Mouse (Mus musculus) hematopoietic stem cell, adult 5-6 weeks (primary cell): ENCODE results near the gene Prdx6. TPM values are rescaled to one million over a fixed set of nuclear protein-coding genes. Genes with fewer than 3 reads are reported as not detected.
"Not testable (repeated sequence)": the region's sequence is repeated elsewhere in the genome, so short reads cannot be mapped to it uniquely, and the experiment has no call there.

Experiments used
- ATAC-seq, 2 experiments: fragments of 125-278 bp in 1 of 2; replicated peaks in 1 of 2; 2 replicates each; pipeline ENCODE4 v1.8.0; 2016 to 2017; ENCODE audit warnings: inconsistent platforms in 2 of 2, mild to moderate bottlenecking in 2 of 2, moderate number of reproducible peaks in 2 of 2, low read depth in 1 of 2, moderate TSS enrichment in 1 of 2; ENCODE audit not compliant: low FRiP score in 2 of 2, poor library complexity in 2 of 2, severe bottlenecking in 2 of 2, insufficient read depth in 1 of 2, low TSS enrichment in 1 of 2
- total RNA-seq: library from RNA; stranded (forward); fragments of 172-1452, 232-1000 nt; gene quantifications from 2 replicates; pipeline ENCODE4 v1.2.3, GENCODE M21; 2017

Prdx6 gene
- total RNA-seq, 1 experiment from 2014 or later = 432 TPM

GRCm38 (mm10) chr1:161196364-161196763 lies 54.7 kb downstream of the Prdx6 start:
- not testable (repeated sequence) for ATAC-seq

GRCm38 (mm10) chr1:161195541-161196351 lies 55.3 kb downstream of the Prdx6 start:
- peak; percentile 92 to 94 for ATAC-seq

- ATAC-seq = no peak
Measured at GRCm38 (mm10) chr1:161190253-161190910, 60.6 kb downstream of the Prdx6 start.

Other genes with a start within 250 kb of the Prdx6 start
- 8.7 and 11.8 TPM in 2 replicates for gene Zbtb37, start 216.4 kb downstream of the Prdx6 start, total RNA-seq
- gene Dars2, start 180.6 kb downstream of the Prdx6 start, total RNA-seq = 29.7 and 35.8 TPM in 2 replicates
- 6.2 and 7.2 TPM in 2 replicates for gene Cenpl, start 180.5 kb downstream of the Prdx6 start, total RNA-seq
- 22.5 and 22.8 TPM in 2 replicates for gene Klhl20, start 119.7 kb downstream of the Prdx6 start, total RNA-seq
- gene Ankrd45, start 108.5 kb downstream of the Prdx6 start, total RNA-seq = not detected in 2 replicates
- gene Tex50, start 91.9 kb downstream of the Prdx6 start, total RNA-seq = not detected in 2 replicates
- 1.4 and 2.9 TPM in 2 replicates for gene Tnfsf4, start 144.2 kb upstream of the Prdx6 start, total RNA-seq
- gene Tnfsf18, start 243.4 kb upstream of the Prdx6 start, total RNA-seq = not detected in 2 replicates